Mouse (Mus musculus) G1E (cell line): ENCODE data around the gene Hoxd11.

ENCODE experiments used
- CTCF ChIP-seq: IDR thresholded peaks from 2 replicates; pipeline ENCODE4 v1.5.1; 2012; ENCODE audit warnings: low read depth, low read length, inconsistent platforms, mixed read lengths
- GATA1 ChIP-seq: IDR thresholded peaks from 2 replicates; pipeline ENCODE4 v1.6.1; 2012; ENCODE audit warnings: borderline replicate concordance, low read length, inconsistent platforms, mixed read lengths
- POLR2AphosphoS5 ChIP-seq: IDR thresholded peaks from 2 replicates; pipeline ENCODE4 v1.6.1; 2012; ENCODE audit warnings: low read depth, low read length, inconsistent platforms; ENCODE audit not compliant: insufficient replicate concordance
- TAL1 ChIP-seq: conservative IDR thresholded peaks from 2 replicates; pipeline ENCODE4 v1.6.1; 2012; ENCODE audit warnings: low read depth, low read length, inconsistent platforms, mixed read lengths

GRCm38 (mm10) chr2:74659507-74660005 is 19.8 kb upstream of the Hoxd11 start, which contains the start of gene Evx2:
- TF ChIP-seq GATA1 (no peak), CTCF (no peak), POLR2AphosphoS5 (no peak), TAL1 (no peak)
